Mouse (Mus musculus) adrenal gland, adult (tissue): ENCODE data around the gene Olfr1444.
A peak's percentile ranks its signal among the peaks of the same experiment; 100 is the strongest.

Experiments
- DNase-seq, 2 experiments: peaks; one replicate each; pipeline ENCODE4 v3.0.0; 2022 to 2023; ENCODE audit warnings: low spot score in 1 of 2; ENCODE audit not compliant: inconsistent age in 2 of 2

Olfr1444 gene

GRCm38 (mm10) chr19:12856983-12857382 lies at the start of gene Olfr1444:
TSS of gene Olfr1444 (plus strand) at chr19:12857283.
- no peak for DNase-seq

DNA sequence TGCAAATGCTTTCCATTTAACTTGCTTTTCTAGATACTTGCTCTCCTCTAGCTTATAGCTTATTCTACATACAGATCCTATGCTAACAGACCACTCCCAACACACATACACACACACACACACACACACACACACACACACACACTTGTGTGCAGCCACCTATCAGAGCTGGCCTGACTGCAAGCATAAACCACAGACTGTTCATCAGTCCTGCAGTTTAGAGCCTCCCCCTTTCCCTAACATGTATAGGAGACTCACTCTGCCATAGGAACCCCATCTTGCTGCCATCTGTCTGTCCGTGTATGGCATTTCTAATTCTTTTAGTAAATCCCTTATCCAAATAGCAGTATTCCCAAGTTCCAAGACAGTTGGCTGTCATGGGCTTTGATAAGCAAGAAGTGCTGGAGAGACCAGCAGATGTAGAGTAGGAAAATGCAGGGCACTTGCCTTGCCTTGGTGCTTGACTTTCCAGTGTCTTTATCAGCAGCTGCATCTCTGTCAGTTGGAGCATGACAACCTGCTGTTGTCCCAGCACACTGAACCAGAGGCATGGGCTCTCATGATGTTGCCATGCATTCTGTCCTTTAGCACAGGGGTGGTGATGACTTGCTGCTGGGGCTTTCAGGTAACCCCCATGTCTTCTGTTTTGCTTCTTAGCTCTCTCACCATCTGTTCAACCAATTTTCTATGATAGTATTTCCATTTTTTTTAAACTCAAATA lies 44.3 kb upstream of the Olfr1444 start:
- no peak for DNase-seq

GRCm38 (mm10) chr19:12813883-12814282 lies 43.2 kb upstream of the Olfr1444 start:
- DNase-seq, result no peak

DNA sequence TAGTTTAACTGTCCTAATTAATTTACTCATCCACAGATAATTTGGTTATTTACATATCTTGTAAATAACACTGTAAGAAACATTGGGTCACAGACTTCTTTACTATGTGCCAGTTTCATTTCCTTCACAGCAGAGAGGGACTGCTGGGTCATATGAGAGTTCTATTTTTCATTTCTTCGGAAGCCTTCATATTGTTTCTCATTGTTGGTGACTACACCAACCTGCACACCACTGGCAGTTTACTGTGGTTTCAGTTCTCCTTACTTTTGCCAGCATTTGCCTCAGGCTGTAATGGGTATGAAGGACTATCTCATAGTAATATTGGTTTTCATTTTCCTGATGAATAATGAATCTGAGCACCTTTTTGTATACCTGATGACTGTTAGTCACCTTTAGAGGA lies 38.6 kb upstream of the Olfr1444 start:
- DNase-seq, result no peak

GRCm38 (mm10) chr19:12820383-12820782 lies 36.7 kb upstream of the Olfr1444 start:
- DNase-seq, result no peak

- no peak for DNase-seq
Measured at GRCm38 (mm10) chr19:12824549-12824948, 32.5 kb upstream of the Olfr1444 start.

DNA sequence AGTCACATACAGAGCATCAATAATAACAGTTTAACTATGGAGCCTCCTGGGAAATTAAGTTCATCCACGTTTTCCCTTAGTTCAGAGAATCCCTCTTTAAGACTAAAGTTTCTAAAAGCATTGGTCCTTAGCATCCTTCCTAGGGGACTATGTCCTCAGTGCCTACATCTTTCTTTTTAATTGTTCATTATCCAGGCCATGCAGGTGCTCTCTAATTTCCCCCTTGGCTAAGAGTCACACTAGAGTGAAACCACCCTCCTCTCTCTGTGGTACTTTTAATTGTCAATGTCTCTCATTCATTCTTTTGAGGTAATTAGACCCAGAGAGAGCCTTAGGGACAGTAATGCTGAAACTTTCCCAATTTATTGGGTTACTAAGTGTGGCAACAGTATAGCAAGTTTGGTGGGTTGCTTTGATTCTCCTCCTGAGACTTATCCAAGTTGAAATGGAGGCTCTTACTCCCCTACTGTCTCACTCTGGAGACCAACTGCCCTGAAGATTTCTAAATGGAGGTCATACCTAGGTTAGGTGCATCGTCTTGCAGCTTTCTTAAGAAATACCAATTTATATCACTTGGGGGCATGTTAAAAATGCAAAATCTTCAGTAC lies 26.2 kb upstream of the Olfr1444 start:
- DNase-seq, result no peak

- DNase-seq, result peak in 1 of 2 experiments; percentile 63
Measured at GRCm38 (mm10) chr19:12831559-12831958, 25.5 kb upstream of the Olfr1444 start.

- DNase-seq, result peak in 1 of 2 experiments; percentile 67
Measured at GRCm38 (mm10) chr19:12833625-12834024, 23.5 kb upstream of the Olfr1444 start.

- DNase-seq, result no peak
Measured at GRCm38 (mm10) chr19:12838507-12838906, 18.6 kb upstream of the Olfr1444 start.

GRCm38 (mm10) chr19:12846382-12846781 lies 10.7 kb upstream of the Olfr1444 start, which contains the start of gene Gm5244:
TSS of gene Gm5244 (plus strand) at chr19:12846682.
- no peak for DNase-seq

GRCm38 (mm10) chr19:12883555-12883954 lies 26.5 kb downstream of the Olfr1444 start, which contains the start of gene Olfr1445:
TSS of gene Olfr1445 (plus strand) at chr19:12883855.
- DNase-seq, result no peak

GRCm38 (mm10) chr19:12893424-12893823 lies 36.3 kb downstream of the Olfr1444 start, which contains the start of gene Olfr1446:
TSS of gene Olfr1446 (minus strand) at chr19:12893524.
- DNase-seq, result no peak

- DNase-seq, result no peak
Measured at GRCm38 (mm10) chr19:12903643-12904042, 46.6 kb downstream of the Olfr1444 start, which contains the start of gene Olfr1447. TSS of gene Olfr1447 (minus strand) at chr19:12903743.
